Mouse (Mus musculus): ENCODE results near the gene Cdk5. TPM values are rescaled to one million over a fixed set of nuclear protein-coding genes. Genes with fewer than 3 reads are reported as not detected.

Gene Cdk5
- polyA plus RNA-seq, 1 experiment = 33.7 TPM

- peak; percentile 78 to 82 for DNase-seq (ENCODE audit: low read depth in 1 of 2, low spot score in 2 of 2)
- Histone ChIP-seq H3K4me1 (ENCODE audit: control insufficient read depth, insufficient read depth, insufficient read length) (peaks cover 10% of the 10 kb centered on the region; the same call in 1 of the 2 replicates), H3K27ac (ENCODE audit: insufficient read depth, low read length) (peak overlapping the region; percentile 95), H3K4me3 (ENCODE audit: extremely low read depth, insufficient read depth, insufficient read length) (peak overlapping the region; percentile 88), H3K36me3 (ENCODE audit: control insufficient read depth, insufficient read depth, low read length) (peaks cover 9% of the 10 kb centered on the region), H3K27me3 (ENCODE audit: control insufficient read depth, insufficient read depth, low read length) (no peaks in the 10 kb centered on the region)
- under 1% methylated on average over 58 of the region's 60 CpGs for WGBS
- TF ChIP-seq CTCF (IDR thresholded peaks at IDR 0.05; ENCODE audit: extremely low read depth, insufficient read depth, insufficient read length, insufficient replicate concordance) (no peak), POLR2A (IDR thresholded peaks at IDR 0.05; ENCODE audit: low read depth, low read length) (peak; percentile 9; the same call in 1 of the 2 replicates)
Observed at GRCm38 (mm10) chr5:24424861-24425411, 1.6 kb upstream of the Cdk5 start.

- Histone ChIP-seq H3K27me3 (ENCODE audit: control insufficient read depth, insufficient read depth, low read length) (no peaks in the 10 kb centered on the region), H3K27ac (ENCODE audit: insufficient read depth, low read length) (peak overlapping the region; percentile 95), H3K4me1 (ENCODE audit: control insufficient read depth, insufficient read depth, insufficient read length) (peaks cover 10% of the 10 kb centered on the region; the same call in 1 of the 2 replicates), H3K4me3 (ENCODE audit: extremely low read depth, insufficient read depth, insufficient read length) (peak overlapping the region; percentile 88), H3K36me3 (ENCODE audit: control insufficient read depth, insufficient read depth, low read length) (peaks cover 3% of the 10 kb centered on the region)
- TF ChIP-seq POLR2A (IDR thresholded peaks at IDR 0.05; ENCODE audit: low read depth, low read length) = no peak; the same call in 1 of the 2 replicates
- TF ChIP-seq CTCF (IDR thresholded peaks at IDR 0.05; ENCODE audit: extremely low read depth, insufficient read depth, insufficient read length, insufficient replicate concordance) = no peak
- DNase-seq (ENCODE audit: low read depth in 1 of 2, low spot score in 2 of 2) = peak in 1 of 2 experiments; percentile 21
- whole genome bisulfite sequencing = 10% methylated on average over 21 of the region's 21 CpGs
Observed at GRCm38 (mm10) chr5:24424004-24424781, 863 bp upstream of the Cdk5 start.

GRCm38 (mm10) chr5:24420381-24420780 is 2.9 kb downstream of the Cdk5 start:
- no peaks in the 10 kb centered on the region for H3K27me3 ChIP-seq (ENCODE audit: control insufficient read depth, insufficient read depth, low read length)
- DNase-seq (ENCODE audit: low read depth in 1 of 2, low spot score in 2 of 2) = no peak
- 94% methylated on average over 9 of the region's 9 CpGs for WGBS
- peaks cover 3% of the 10 kb centered on the region; the same call in 1 of the 2 replicates for H3K4me1 ChIP-seq (ENCODE audit: control insufficient read depth, insufficient read depth, insufficient read length)
- no peak overlapping the region for H3K27ac ChIP-seq (ENCODE audit: insufficient read depth, low read length)
- no peak overlapping the region for H3K4me3 ChIP-seq (ENCODE audit: extremely low read depth, insufficient read depth, insufficient read length)
- H3K36me3 ChIP-seq (ENCODE audit: control insufficient read depth, insufficient read depth, low read length) = peaks cover 3% of the 10 kb centered on the region
- TF ChIP-seq CTCF (IDR thresholded peaks at IDR 0.05; ENCODE audit: extremely low read depth, insufficient read depth, insufficient read length, insufficient replicate concordance) (no peak), POLR2A (IDR thresholded peaks at IDR 0.05; ENCODE audit: low read depth, low read length) (no peak)

GRCm38 (mm10) chr5:24417587-24417986 is 5.7 kb downstream of the Cdk5 start:
- TF ChIP-seq POLR2A (IDR thresholded peaks at IDR 0.05; ENCODE audit: low read depth, low read length) (no peak), CTCF (IDR thresholded peaks at IDR 0.05; ENCODE audit: extremely low read depth, insufficient read depth, insufficient read length, insufficient replicate concordance) (no peak)
- 94% methylated on average over 10 of the region's 10 CpGs for WGBS
- no peak for DNase-seq (ENCODE audit: low read depth in 1 of 2, low spot score in 2 of 2)
- Histone ChIP-seq H3K27ac (ENCODE audit: insufficient read depth, low read length) (no peak overlapping the region), H3K4me1 (ENCODE audit: control insufficient read depth, insufficient read depth, insufficient read length) (peaks cover 3% of the 10 kb centered on the region; the same call in 1 of the 2 replicates), H3K36me3 (ENCODE audit: control insufficient read depth, insufficient read depth, low read length) (peaks cover 3% of the 10 kb centered on the region), H3K4me3 (ENCODE audit: extremely low read depth, insufficient read depth, insufficient read length) (no peak overlapping the region), H3K27me3 (ENCODE audit: control insufficient read depth, insufficient read depth, low read length) (no peaks in the 10 kb centered on the region)

- peaks cover 3% of the 10 kb centered on the region; the same call in 1 of the 2 replicates for H3K4me1 ChIP-seq (ENCODE audit: control insufficient read depth, insufficient read depth, insufficient read length)
- H3K4me3 ChIP-seq (ENCODE audit: extremely low read depth, insufficient read depth, insufficient read length) = no peak overlapping the region
- TF ChIP-seq CTCF (IDR thresholded peaks at IDR 0.05; ENCODE audit: extremely low read depth, insufficient read depth, insufficient read length, insufficient replicate concordance) (peak; percentile 46; the same call in 1 of the 2 replicates), POLR2A (IDR thresholded peaks at IDR 0.05; ENCODE audit: low read depth, low read length) (no peak)
- H3K27me3 ChIP-seq (ENCODE audit: control insufficient read depth, insufficient read depth, low read length) = no peaks in the 10 kb centered on the region
- 18% methylated on average over 21 of the region's 21 CpGs for WGBS
- H3K27ac ChIP-seq (ENCODE audit: insufficient read depth, low read length) = no peak overlapping the region
- DNase-seq (ENCODE audit: low read depth in 1 of 2, low spot score in 2 of 2) = peak; percentile 50 to 58
- peaks cover 3% of the 10 kb centered on the region for H3K36me3 ChIP-seq (ENCODE audit: control insufficient read depth, insufficient read depth, low read length)
Observed at GRCm38 (mm10) chr5:24416222-24416736, 7.1 kb downstream of the Cdk5 start.

- H3K27me3 ChIP-seq (ENCODE audit: control insufficient read depth, insufficient read depth, low read length) = no peaks in the 10 kb centered on the region
- H3K4me1 ChIP-seq (ENCODE audit: control insufficient read depth, insufficient read depth, insufficient read length) = peaks cover 3% of the 10 kb centered on the region; the same call in 1 of the 2 replicates
- TF ChIP-seq POLR2A (IDR thresholded peaks at IDR 0.05; ENCODE audit: low read depth, low read length) (no peak), CTCF (IDR thresholded peaks at IDR 0.05; ENCODE audit: extremely low read depth, insufficient read depth, insufficient read length, insufficient replicate concordance) (no peak)
- DNase-seq (ENCODE audit: low read depth in 1 of 2, low spot score in 2 of 2) = no peak
- H3K36me3 ChIP-seq (ENCODE audit: control insufficient read depth, insufficient read depth, low read length) = no peaks in the 10 kb centered on the region; the same call in 1 of the 2 replicates
- H3K27ac ChIP-seq (ENCODE audit: insufficient read depth, low read length) = no peak overlapping the region
- WGBS = 86% methylated on average over 13 of the region's 13 CpGs
- H3K4me3 ChIP-seq (ENCODE audit: extremely low read depth, insufficient read depth, insufficient read length) = no peak overlapping the region
Observed at GRCm38 (mm10) chr5:24413938-24414337, 9.4 kb downstream of the Cdk5 start.
